Mouse (Mus musculus) kidney, adult 2 months (tissue): ENCODE measurements around the gene 1110032F04Rik.

Experiments
- CTCF ChIP-seq: fragments of 200-500 bp; conservative IDR thresholded peaks from 2 replicates; pipeline ENCODE4 v1.5.1; 2011; ENCODE audit warnings: low read depth, mild to moderate bottlenecking, control low read depth, low read length, moderate library complexity, mixed read lengths; ENCODE audit not compliant: insufficient read depth, insufficient read length
- POLR2A ChIP-seq: fragments of 200-500 bp; IDR thresholded peaks from one replicate; pipeline ENCODE4 v1.6.1; 2011; ENCODE audit warnings: low read depth, low read length, control low read depth

DNA sequence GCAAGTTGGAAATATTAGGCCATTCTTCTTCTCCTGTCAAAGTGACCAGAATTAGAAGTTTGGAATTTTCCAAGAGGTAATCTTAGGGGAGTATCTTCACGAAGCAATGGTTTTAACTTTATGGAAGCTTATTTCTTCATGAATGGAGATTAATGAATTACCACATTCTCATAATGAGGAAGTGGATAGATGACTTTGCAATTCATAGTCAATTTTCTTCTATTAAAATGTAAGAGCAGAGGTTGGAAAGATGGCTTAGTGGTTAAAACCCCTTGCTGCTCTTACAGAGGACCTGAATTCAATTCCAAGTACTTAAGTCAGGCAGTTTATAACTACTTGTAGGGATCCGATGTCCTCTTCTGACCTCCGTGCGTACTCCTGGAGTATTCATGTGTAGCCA, 25.4 kb upstream of the 1110032F04Rik start:
- no peak for TF ChIP-seq CTCF
- no peak for TF ChIP-seq POLR2A
